Mouse (Mus musculus) layer of hippocampus, postnatal 25 days (tissue): ENCODE results near the gene Raly. TPM values are rescaled to one million over a fixed set of nuclear protein-coding genes. Genes with fewer than 3 reads are reported as not detected.

Source experiments
- DNase-seq, 2 experiments: peaks; one replicate each; pipeline ENCODE4 v3.0.0; 2022; ENCODE audit warnings: mixed read lengths in 2 of 2, low spot score in 1 of 2; ENCODE audit errors: extremely low spot score in 1 of 2
- total RNA-seq, 2 experiments: library from RNA; stranded (reverse); gene quantifications; 2 replicates each; pipeline ENCODE4 v1.2.3; 2021

Gene Raly
- total RNA-seq, 2 experiments from 2014 or later, result 70.8 to 74.2 TPM

DNA sequence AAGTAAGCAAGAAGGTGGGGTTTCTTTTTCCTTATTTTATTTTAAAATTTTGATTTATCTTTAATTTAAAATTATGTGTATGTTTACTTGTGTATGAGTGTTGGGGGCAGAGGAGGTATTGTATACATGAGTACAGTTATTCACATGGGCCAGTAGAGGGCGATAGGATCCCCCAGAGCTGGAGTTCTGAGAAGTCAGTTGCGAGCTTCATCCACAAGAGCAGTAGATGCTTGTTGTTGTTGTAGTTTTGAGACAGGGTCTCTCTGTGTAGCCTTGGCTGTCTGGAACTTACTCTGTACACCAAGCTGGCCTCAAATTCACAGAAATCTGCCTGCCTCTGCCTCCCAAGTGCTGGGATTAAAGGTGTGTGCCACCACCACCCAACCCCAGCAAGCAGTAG lies 125.7 kb downstream of the Raly start:
- no peak for DNase-seq

Other genes with a start within 250 kb of the Raly start
- gene 1700003F12Rik, start 244.0 kb upstream of the Raly start, total RNA-seq, result under 1 TPM; 0.81 to 0.94 TPM
- not detected for gene Actl10, start 239.3 kb upstream of the Raly start, total RNA-seq
- gene Necab3, start 232.2 kb upstream of the Raly start, total RNA-seq, result 10 to 100 TPM; 27.4 to 29.8 TPM
- 1 to 10 TPM; 5.8 to 5.9 TPM for gene E2f1, start 221.2 kb upstream of the Raly start, total RNA-seq
- gene Pxmp4, start 187.4 kb upstream of the Raly start, total RNA-seq, result 10 to 100 TPM; 11.4 to 13.2 TPM
- gene Zfp341, start 177.8 kb upstream of the Raly start, total RNA-seq, result 10 to 100 TPM; 10.1 to 10.6 TPM
- gene 4930519P11Rik, start 177.7 kb upstream of the Raly start, total RNA-seq, result not detected
- 100 to 1,000 TPM; 206 to 232 TPM for gene Chmp4b, start 139.4 kb upstream of the Raly start, total RNA-seq
- not detected for gene Gm14214, start 21.1 kb upstream of the Raly start, total RNA-seq
- gene a, start 306 bp downstream of the Raly start, total RNA-seq, result not detected
- 10 to 100 TPM; 54.2 to 55.6 TPM for gene Eif2s2, start 101.8 kb downstream of the Raly start, total RNA-seq
- gene Gm14226, start 227.2 kb downstream of the Raly start, total RNA-seq, result under 1 TPM; 0.25 to 0.26 TPM